Mouse (Mus musculus): ENCODE data around the gene Map3k21. TPM values are rescaled to one million over a fixed set of nuclear protein-coding genes. Genes with fewer than 3 reads are reported as not detected.

Map3k21 gene
- polyA plus RNA-seq, 1 experiment from 2014 or later: not detected

- no peak for ATAC-seq (ENCODE audit: insufficient read depth, low FRiP score, low TSS enrichment)
- Histone ChIP-seq H3K36me3 (ENCODE audit: control insufficient read depth, insufficient read depth, low read length) (no peaks in the 10 kb centered on the region), H3K4me3 (ENCODE audit: low read depth, low read length) (no peak overlapping the region), H3K4me2 (ENCODE audit: low read depth) (no peak overlapping the region), H3K27me3 (ENCODE audit: control insufficient read depth, insufficient read depth, low read length) (peaks cover 29% of the 10 kb centered on the region), H3K4me1 (ENCODE audit: control insufficient read depth, insufficient read depth, low read length) (peaks cover 7% of the 10 kb centered on the region; the same call in 1 of the 2 replicates), H3K9ac (ENCODE audit: low read length) (no peak overlapping the region), H3K9me3 (ENCODE audit: control insufficient read depth, low read length) (no peaks in the 10 kb centered on the region), H3K27ac (ENCODE audit: low read depth, low read length) (no peak overlapping the region)
- 76% methylated on average over 9 of the region's 9 CpGs for WGBS
- no peak for DNase-seq (ENCODE audit: low spot score)
These were observed 83.4 kb downstream of the Map3k21 start for GRCm38 (mm10) chr8:125993636-125994035.

GRCm38 (mm10) chr8:125995101-125995986, 85.1 kb downstream of the Map3k21 start, which contains the start of gene Kcnk1:
TSS of gene Kcnk1 (plus strand) at chr8:125995170.
- no peaks in the 10 kb centered on the region for H3K36me3 ChIP-seq (ENCODE audit: control insufficient read depth, insufficient read depth, low read length)
- H3K9me3 ChIP-seq (ENCODE audit: control insufficient read depth, low read length): no peaks in the 10 kb centered on the region
- H3K9ac ChIP-seq (ENCODE audit: low read length): peak within 1 kb of the TSS; percentile 62
- DNase-seq (ENCODE audit: low spot score) (peak; percentile 69), ATAC-seq (ENCODE audit: insufficient read depth, low FRiP score, low TSS enrichment) (peak; percentile 50)
- under 1% methylated on average over 71 of the region's 73 CpGs for WGBS
- H3K4me3 ChIP-seq (ENCODE audit: low read depth, low read length): peak within 1 kb of the TSS; percentile 52
- H3K4me2 ChIP-seq (ENCODE audit: low read depth): peak within 1 kb of the TSS; percentile 89
- H3K27me3 ChIP-seq (ENCODE audit: control insufficient read depth, insufficient read depth, low read length): peaks cover 29% of the 10 kb centered on the region
- no peak within 1 kb of the TSS for H3K27ac ChIP-seq (ENCODE audit: low read depth, low read length)
- peaks cover 7% of the 10 kb centered on the region; the same call in 1 of the 2 replicates for H3K4me1 ChIP-seq (ENCODE audit: control insufficient read depth, insufficient read depth, low read length)

GRCm38 (mm10) chr8:125996031-125996839, 86.0 kb downstream of the Map3k21 start:
- WGBS: 15% methylated on average over 14 of the region's 14 CpGs
- Histone ChIP-seq H3K36me3 (ENCODE audit: control insufficient read depth, insufficient read depth, low read length) (no peaks in the 10 kb centered on the region), H3K4me3 (ENCODE audit: low read depth, low read length) (peak overlapping the region; percentile 52), H3K4me1 (ENCODE audit: control insufficient read depth, insufficient read depth, low read length) (peaks cover 7% of the 10 kb centered on the region; the same call in 1 of the 2 replicates), H3K27ac (ENCODE audit: low read depth, low read length) (no peak overlapping the region), H3K27me3 (ENCODE audit: control insufficient read depth, insufficient read depth, low read length) (peaks cover 29% of the 10 kb centered on the region), H3K9me3 (ENCODE audit: control insufficient read depth, low read length) (no peaks in the 10 kb centered on the region), H3K4me2 (ENCODE audit: low read depth) (peak overlapping the region; percentile 89), H3K9ac (ENCODE audit: low read length) (peak overlapping the region; percentile 62)
- ATAC-seq (ENCODE audit: insufficient read depth, low FRiP score, low TSS enrichment): no peak
- DNase-seq (ENCODE audit: low spot score): no peak

DNA sequence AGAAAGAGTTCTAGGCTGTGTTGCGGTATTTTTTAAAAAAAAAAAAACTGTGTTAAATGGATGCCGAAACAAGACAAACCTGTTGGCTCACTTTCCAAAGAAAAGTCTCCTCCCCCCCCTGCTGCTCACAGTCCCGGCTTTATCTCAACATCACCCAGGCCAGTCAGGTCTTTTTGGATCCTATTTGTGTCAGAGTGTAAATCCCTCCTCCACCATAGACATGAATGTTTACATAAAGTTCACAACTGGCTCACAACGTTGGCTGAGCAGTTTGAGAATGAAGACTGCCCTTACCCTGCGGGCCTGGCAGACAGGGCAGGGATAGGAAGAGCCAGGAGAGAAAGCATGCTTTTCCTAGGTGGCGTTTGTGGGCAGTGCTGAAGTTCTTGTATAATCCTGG, 86.7 kb downstream of the Map3k21 start:
- WGBS: 34% methylated on average over 6 of the region's 6 CpGs
- DNase-seq (ENCODE audit: low spot score): no peak
- H3K9ac ChIP-seq (ENCODE audit: low read length): no peak overlapping the region
- H3K4me1 ChIP-seq (ENCODE audit: control insufficient read depth, insufficient read depth, low read length): peaks cover 7% of the 10 kb centered on the region; the same call in 1 of the 2 replicates
- H3K9me3 ChIP-seq (ENCODE audit: control insufficient read depth, low read length): no peaks in the 10 kb centered on the region
- H3K4me2 ChIP-seq (ENCODE audit: low read depth): no peak overlapping the region
- H3K27me3 ChIP-seq (ENCODE audit: control insufficient read depth, insufficient read depth, low read length): peaks cover 29% of the 10 kb centered on the region
- no peak for ATAC-seq (ENCODE audit: insufficient read depth, low FRiP score, low TSS enrichment)
- no peaks in the 10 kb centered on the region for H3K36me3 ChIP-seq (ENCODE audit: control insufficient read depth, insufficient read depth, low read length)
- H3K4me3 ChIP-seq (ENCODE audit: low read depth, low read length): no peak overlapping the region
- no peak overlapping the region for H3K27ac ChIP-seq (ENCODE audit: low read depth, low read length)

Other genes starting within 250 kb of the Map3k21 start
- gene Map10, start 240.6 kb upstream of the Map3k21 start, polyA plus RNA-seq (2014; fragmentation: Nextera tagmentation; extraction: Ambion mirVana): 10.2 TPM in 2 replicates
- 19.5 and 21.1 TPM in 2 replicates for gene Ntpcr, start 180.5 kb upstream of the Map3k21 start, polyA plus RNA-seq (2014; fragmentation: Nextera tagmentation; extraction: Ambion mirVana)
- gene Pcnx2, start 12.1 kb upstream of the Map3k21 start, polyA plus RNA-seq (2014; fragmentation: Nextera tagmentation; extraction: Ambion mirVana): 0.37 and 0.65 TPM in 2 replicates
- gene Kcnk1, start 84.7 kb downstream of the Map3k21 start, polyA plus RNA-seq (2014; fragmentation: Nextera tagmentation; extraction: Ambion mirVana): 6.1 TPM in 2 replicates